Mouse (Mus musculus) embryonic facial prominence, embryonic 11.5 days (tissue): Measurements from ENCODE around the gene Mri1. TPM values are rescaled to one million over a fixed set of nuclear protein-coding genes. Genes with fewer than 3 reads are reported as not detected.
A peak's percentile ranks its signal among the peaks of the same experiment; 100 is the strongest.

Experiments
- microRNA counts: library from miRNA; unstranded; fragments of <30 nt; microRNA quantifications from one replicate; lab custom pipeline; 2016
- microRNA-seq: library from miRNA; unstranded; fragments of <30 nt; microRNA quantifications from one replicate; pipeline ENCODE4, GENCODE M21; 2016; ENCODE audit warnings: borderline number of aligned reads
- polyA plus RNA-seq: library from polyadenylated mRNA; unstranded; fragments of >200 nt; fragmentation: Nextera tagmentation; extraction: Ambion mirVana; gene quantifications from 2 replicates; pipeline ENCODE4 v1.2.1, GENCODE M21; 2014

Mri1 gene
- polyA plus RNA-seq, 1 experiment from 2014 or later, result 50.6 TPM

MicroRNAs within 50 kb of the gene (microRNA counts, 519-probe panel; counts per million panel counts)
- microRNA mmu-miR-23a (lab: Ali Mortazavi, UCI), result 4,242 counts per million, percentile 67 among the panel's probes with 10 or more counts
- 5,164 counts per million, percentile 89 among the panel's probes with 10 or more counts for microRNA mmu-miR-27a (lab: Ali Mortazavi, UCI)

Small RNAs within 50 kb of the gene (microRNA-seq; reads per million reads assigned to microRNA genes)
- 10,205 reads per million, percentile 94 among the genes with 10 or more reads in this experiment for gene Mir23a
- gene Mir24-2, result not detected
- 193 reads per million, percentile 52 among the genes with 10 or more reads in this experiment for gene Mir27a
- not detected for gene Mir3074-2

Other genes with a start within 250 kb of the Mri1 start
- not detected in 2 replicates for gene 2210011C24Rik, start 245.2 kb downstream of the Mri1 start, polyA plus RNA-seq
- 1.5 and 3.0 TPM in 2 replicates for gene Palm3, start 235.9 kb downstream of the Mri1 start, polyA plus RNA-seq
- gene Il27ra, start 214.7 kb downstream of the Mri1 start, polyA plus RNA-seq, result 0.31 and 0.38 TPM in 2 replicates
- not detected in 2 replicates for gene Rln3, start 212.3 kb downstream of the Mri1 start, polyA plus RNA-seq
- 1.2 and 2.0 TPM in 2 replicates for gene Gm10643, start 192.2 kb downstream of the Mri1 start, polyA plus RNA-seq
- 7.5 and 8.2 TPM in 2 replicates for gene Rfx1, start 190.5 kb downstream of the Mri1 start, polyA plus RNA-seq
- gene Dcaf15, start 152.6 kb downstream of the Mri1 start, polyA plus RNA-seq, result 9.8 and 11.3 TPM in 2 replicates
- 0.14 TPM in 1 of 2 replicates, not detected in the other for gene Podnl1, start 131.3 kb downstream of the Mri1 start, polyA plus RNA-seq
- 9.5 and 10.0 TPM in 2 replicates for gene Cc2d1a, start 109.4 kb downstream of the Mri1 start, polyA plus RNA-seq
- 0.53 and 0.67 TPM in 2 replicates for gene 4930432K21Rik, start 109.3 kb downstream of the Mri1 start, polyA plus RNA-seq
- gene Nanos3, start 72.1 kb downstream of the Mri1 start, polyA plus RNA-seq, result 3.9 and 4.7 TPM in 2 replicates
- 15.3 and 16.9 TPM in 2 replicates for gene Zswim4, start 20.3 kb downstream of the Mri1 start, polyA plus RNA-seq
- 322 and 340 TPM in 2 replicates for gene D8Ertd738e, start 7.6 kb downstream of the Mri1 start, polyA plus RNA-seq
- gene Ccdc130, start 13.1 kb upstream of the Mri1 start, polyA plus RNA-seq, result 20.3 and 21.2 TPM in 2 replicates
- 4.9 and 6.0 TPM in 2 replicates for gene Cacna1a, start 131.1 kb upstream of the Mri1 start, polyA plus RNA-seq